Mouse (Mus musculus) cerebellum, postnatal 36 days (tissue): ENCODE measurements around the gene BC051665.
A peak's percentile ranks its signal among the peaks of the same experiment; 100 is the strongest.

Experiments used
- DNase-seq, 2 experiments: peaks; one replicate each; pipeline ENCODE4 v3.0.0; 2021 to 2022; ENCODE audit warnings: mixed read lengths in 2 of 2

BC051665 gene

GRCm38 (mm10) chr13:60786264-60786663 is at the start of gene BC051665:
Gene BC051665 (minus strand): TSS chr13:60786364.
- DNase-seq: no peak

- no peak for DNase-seq
These were observed 39.9 kb upstream of the BC051665 start for GRCm38 (mm10) chr13:60826052-60826451.

- DNase-seq: no peak
These were observed 34.5 kb upstream of the BC051665 start for GRCm38 (mm10) chr13:60820486-60821175.

- no peak for DNase-seq
These were observed 33.3 kb upstream of the BC051665 start for GRCm38 (mm10) chr13:60819469-60819868.

GRCm38 (mm10) chr13:60813722-60814121 is 27.6 kb upstream of the BC051665 start:
- no peak for DNase-seq

GRCm38 (mm10) chr13:60812768-60813167 is 26.6 kb upstream of the BC051665 start:
- DNase-seq: no peak

GRCm38 (mm10) chr13:60809690-60810089 is 23.5 kb upstream of the BC051665 start:
- no peak for DNase-seq

- DNase-seq: no peak
These were observed 16.6 kb upstream of the BC051665 start, which contains the start of gene Ctsll3 for GRCm38 (mm10) chr13:60802749-60803148. Gene Ctsll3 (minus strand): TSS chr13:60802849.

- no peak for DNase-seq
These were observed 3.3 kb upstream of the BC051665 start for GRCm38 (mm10) chr13:60789466-60789865.

- DNase-seq: no peak
These were observed 2.9 kb downstream of the BC051665 start for GRCm38 (mm10) chr13:60783301-60783700.

- no peak for DNase-seq
These were observed 5.6 kb downstream of the BC051665 start for GRCm38 (mm10) chr13:60780534-60780933.

- no peak for DNase-seq
These were observed 25.0 kb downstream of the BC051665 start for GRCm38 (mm10) chr13:60761161-60761560.

- no peak for DNase-seq
These were observed 25.8 kb downstream of the BC051665 start for GRCm38 (mm10) chr13:60760392-60760791.

GRCm38 (mm10) chr13:60759136-60759535 is 27.0 kb downstream of the BC051665 start:
- no peak for DNase-seq

GRCm38 (mm10) chr13:60757292-60757691 is 28.9 kb downstream of the BC051665 start:
- DNase-seq: no peak

GRCm38 (mm10) chr13:60755251-60755650 is 30.9 kb downstream of the BC051665 start:
- DNase-seq: no peak

GRCm38 (mm10) chr13:60753216-60753615 is 32.9 kb downstream of the BC051665 start:
- DNase-seq: no peak

GRCm38 (mm10) chr13:60750930-60751329 is 35.2 kb downstream of the BC051665 start:
- DNase-seq: no peak

GRCm38 (mm10) chr13:60748556-60748955 is 37.6 kb downstream of the BC051665 start:
- DNase-seq: no peak

GRCm38 (mm10) chr13:60747201-60747600 is 39.0 kb downstream of the BC051665 start:
- no peak for DNase-seq

GRCm38 (mm10) chr13:60746271-60746670 is 39.9 kb downstream of the BC051665 start:
- DNase-seq: peak in 1 of 2 experiments; percentile 17

GRCm38 (mm10) chr13:60745358-60745757 is 40.8 kb downstream of the BC051665 start:
- DNase-seq: no peak

GRCm38 (mm10) chr13:60744736-60745135 is 41.4 kb downstream of the BC051665 start:
- no peak for DNase-seq

GRCm38 (mm10) chr13:60744078-60744460 is 42.1 kb downstream of the BC051665 start:
- peak; percentile 77 to 79 for DNase-seq
